Mouse (Mus musculus) liver, embryonic 14.5 days (tissue): ENCODE results near the gene Fgd3. TPM values are rescaled to one million over a fixed set of nuclear protein-coding genes. Genes with fewer than 3 reads are reported as not detected.

Experiments used
- ATAC-seq: fragments of 200-750 bp; cut with Nextera tagmentation; 2 replicates; pipeline ENCODE4 v1.8.0; 2017; ENCODE audit warnings: moderate number of reproducible peaks, mild to moderate bottlenecking, moderate library complexity; ENCODE audit not compliant: insufficient read depth
- DNase-seq, 3 experiments: peaks; one replicate each; pipeline ENCODE4 v3.0.0-alpha.2; 2012 to 2013; ENCODE audit warnings: low read depth in 3 of 3, low spot score in 3 of 3
- H3K27ac ChIP-seq: fragments of 300-500 bp; sonication (generic); 2 replicates; pipeline ENCODE4 v1.5.1; 2014; ENCODE audit warnings: moderate library complexity, mild to moderate bottlenecking, control low read depth, inconsistent platforms
- H3K27me3 ChIP-seq: fragments of 300-500 bp; sonication (generic); 2 replicates; pipeline ENCODE4 v1.6.1; 2014; ENCODE audit warnings: mild to moderate bottlenecking, low read length, moderate library complexity; ENCODE audit not compliant: control insufficient read depth, insufficient read depth
- H3K36me3 ChIP-seq: fragments of 300-500 bp; sonication (generic); replicated peaks from 2 replicates; pipeline ENCODE4 v1.6.1; 2014; ENCODE audit warnings: low read depth; ENCODE audit not compliant: control insufficient read depth, insufficient read depth
- H3K4me1 ChIP-seq, 2 experiments: fragments of 200-500 bp in 1 of 2; fragments of 300-500 bp in 1 of 2; sonication (generic) in 1 of 2; replicated peaks; 2 replicates each; pipeline ENCODE4 v1.6.1; 2012 to 2014; ENCODE audit warnings: antibody characterized with exemption in 1 of 2, inconsistent platforms in 1 of 2, low read length in 1 of 2; ENCODE audit not compliant: control insufficient read depth in 2 of 2, insufficient read depth in 2 of 2
- H3K4me2 ChIP-seq: fragments of 300-500 bp; sonication (generic); 2 replicates; pipeline ENCODE4 v1.6.1; 2014; ENCODE audit warnings: low read depth, mild to moderate bottlenecking, control low read depth, moderate library complexity
- H3K4me3 ChIP-seq, 2 experiments: fragments of 200-500 bp in 1 of 2; fragments of 300-500 bp in 1 of 2; sonication (generic) in 1 of 2; 2 replicates each; pipeline ENCODE4 v1.5.1; 2012 to 2014; ENCODE audit warnings: low read depth in 2 of 2, low read length in 2 of 2, mild to moderate bottlenecking in 2 of 2, control low read depth in 1 of 2, inconsistent platforms in 1 of 2, moderate library complexity in 1 of 2; ENCODE audit not compliant: insufficient read depth in 1 of 2
- H3K9ac ChIP-seq: fragments of 300-500 bp; sonication (generic); replicated peaks from 2 replicates; pipeline ENCODE4 v1.6.1; 2014; ENCODE audit warnings: mild to moderate bottlenecking, control low read depth, moderate library complexity
- H3K9me3 ChIP-seq: fragments of 300-500 bp; sonication (generic); 2 replicates; pipeline ENCODE4 v1.6.1; 2016; ENCODE audit warnings: low read length, mixed read lengths; ENCODE audit not compliant: control insufficient read depth
- CTCF ChIP-seq: IDR thresholded peaks from 2 replicates; pipeline ENCODE4 v1.5.1; 2016; ENCODE audit warnings: antibody characterized with exemption, low read depth, control low read depth
- EP300 ChIP-seq: IDR thresholded peaks from 2 replicates; pipeline ENCODE4 v1.6.1; 2016; ENCODE audit warnings: antibody characterized with exemption, low read depth
- WGBS: fragments of 180-500 bp; shearing (Covaris S2); extraction: QIAGEN DNeasy Blood & Tissue Kit; methylation state at CpG from one replicate; pipeline ENCODE4 v1.1.7; 2014; ENCODE audit not compliant: insufficient replicate concordance; 5-methylcytosine and 5-hydroxymethylcytosine counted together
- polyA plus RNA-seq, 2 experiments: library from polyadenylated mRNA; depleted of rRNA in 1 of 2; stranded (reverse) in 1 of 2; unstranded in 1 of 2; fragments of >200 nt; fragmentation: Nextera tagmentation in 1 of 2; extraction: Ambion mirVana in 1 of 2; gene quantifications; 2 replicates each; pipeline versions ENCODE4 v1.2.1 to v1.2.3; 2012 to 2014

Fgd3 gene
- polyA plus RNA-seq, 2 experiments = 0.11 to 0.64 TPM

- Histone ChIP-seq H3K36me3 (no peaks in the 10 kb centered on the region), H3K9ac (no peak overlapping the region), H3K4me1 (no peaks in the 10 kb centered on the region), H3K27me3 (no peaks in the 10 kb centered on the region), H3K4me3 (no peak overlapping the region), H3K4me2 (no peak overlapping the region), H3K9me3 (no peaks in the 10 kb centered on the region), H3K27ac (no peak overlapping the region)
- no peak for DNase-seq
- WGBS = 21% methylated on average over 5 of the region's 5 CpGs
- ATAC-seq = no peak
- TF ChIP-seq CTCF (no peak), EP300 (no peak)
Observed at GRCm38 (mm10) chr13:49322169-49322568, 2.1 kb upstream of the Fgd3 start.

GRCm38 (mm10) chr13:49321452-49321851, 1.3 kb upstream of the Fgd3 start:
- Histone ChIP-seq H3K4me2 (no peak overlapping the region), H3K36me3 (no peaks in the 10 kb centered on the region), H3K9me3 (no peaks in the 10 kb centered on the region), H3K9ac (no peak overlapping the region), H3K27me3 (no peaks in the 10 kb centered on the region), H3K4me3 (no peak overlapping the region), H3K27ac (no peak overlapping the region), H3K4me1 (no peaks in the 10 kb centered on the region)
- ATAC-seq = no peak
- WGBS = 33% methylated on average over 3 of the region's 3 CpGs
- DNase-seq = no peak
- TF ChIP-seq EP300 (no peak), CTCF (no peak)

- H3K27me3 ChIP-seq = no peaks in the 10 kb centered on the region
- H3K4me3 ChIP-seq = no peak overlapping the region
- no peak for ATAC-seq
- WGBS = 56% methylated on average over 1 of the region's 1 CpGs
- H3K9me3 ChIP-seq = no peaks in the 10 kb centered on the region
- no peaks in the 10 kb centered on the region for H3K36me3 ChIP-seq
- no peak overlapping the region for H3K9ac ChIP-seq
- no peak overlapping the region for H3K4me2 ChIP-seq
- H3K4me1 ChIP-seq = no peaks in the 10 kb centered on the region
- TF ChIP-seq EP300 = no peak
- no peak for TF ChIP-seq CTCF
- no peak for DNase-seq
- no peak overlapping the region for H3K27ac ChIP-seq
Observed at GRCm38 (mm10) chr13:49320514-49320913, 403 bp upstream of the Fgd3 start.

GRCm38 (mm10) chr13:49317914-49318313, 2.2 kb downstream of the Fgd3 start:
- WGBS = 66% methylated on average over 7 of the region's 7 CpGs
- Histone ChIP-seq H3K27me3 (no peaks in the 10 kb centered on the region), H3K9ac (no peak overlapping the region), H3K9me3 (no peaks in the 10 kb centered on the region), H3K4me1 (no peaks in the 10 kb centered on the region), H3K4me3 (no peak overlapping the region), H3K27ac (no peak overlapping the region), H3K4me2 (no peak overlapping the region), H3K36me3 (no peaks in the 10 kb centered on the region)
- no peak for DNase-seq
- TF ChIP-seq EP300 = no peak
- no peak for TF ChIP-seq CTCF
- ATAC-seq = no peak

- Histone ChIP-seq H3K9me3 (no peaks in the 10 kb centered on the region), H3K4me3 (no peak overlapping the region), H3K27ac (no peak overlapping the region), H3K4me2 (no peak overlapping the region), H3K4me1 (no peaks in the 10 kb centered on the region), H3K9ac (no peak overlapping the region), H3K27me3 (no peaks in the 10 kb centered on the region), H3K36me3 (no peaks in the 10 kb centered on the region)
- 61% methylated on average over 6 of the region's 6 CpGs for WGBS
- DNase-seq (no peak), ATAC-seq (no peak)
- TF ChIP-seq CTCF = no peak
- TF ChIP-seq EP300 = no peak
Observed at GRCm38 (mm10) chr13:49317508-49317907, 2.6 kb downstream of the Fgd3 start.
